Comparison of ENCODE assay signal across 19 mouse cellular contexts in genomic region chr8:94177716-94178390, GRCm38 (mm10). TPM values are rescaled to one million over a fixed set of nuclear protein-coding genes. Genes with fewer than 3 reads are reported as not detected.
A peak's percentile ranks its signal among the peaks of the same experiment; 100 is the strongest.
DNase-seq lines count a peak whose midpoint lies in the region; ATAC-seq and TF ChIP-seq lines count a peak whose summit lies in the region.
"Had no signal": no experiment of that assay in that cellular context is flagged by ENCODE, and none has a peak within 500 bp of the region (broad histone marks: within the 10 kb centered on the region; RNA-seq: fewer than 3 reads in every experiment).

No protein-coding gene starts in this region.

- H3K36me3 ChIP-seq in hindbrain, embryonic 13.5 days, result no peaks in the 10 kb centered on the region
- no peaks in the 10 kb centered on the region for H3K36me3 ChIP-seq in hindbrain, embryonic 12.5 days
- peaks cover 20% of the 10 kb centered on the region for H3K36me3 ChIP-seq in G1E (replicated peaks)
- H3K36me3 ChIP-seq in liver, embryonic 16.5 days (ENCODE audit: control insufficient read depth, insufficient read depth), result no peaks in the 10 kb centered on the region
- H3K36me3 ChIP-seq: embryonic facial prominence, embryonic 15.5 days; forebrain, embryonic 15.5 days had no signal

- TF ChIP-seq CTCF in G1E (IDR thresholded peaks at IDR 0.05; ENCODE audit: low read depth, low read length), result no peak

- 71% methylated on average over 7 of the region's 7 CpGs for WGBS in hindbrain, embryonic 13.5 days
- 67% methylated on average over 7 of the region's 7 CpGs for WGBS in hindbrain, embryonic 12.5 days
- 56% methylated on average over 7 of the region's 7 CpGs for WGBS in liver, embryonic 16.5 days (ENCODE audit: insufficient replicate concordance)

- peak; percentile 23 for DNase-seq in 416B (ENCODE audit: low read depth)
- DNase-seq in G1E (ENCODE audit: low spot score), result no peak
- DNase-seq in frontal cortex, postnatal 10 days (ENCODE audit: low spot score in 2 of 2), result no peak
- DNase-seq in urinary bladder, postnatal 14 days (ENCODE audit: low spot score), result no peak
- DNase-seq: adrenal gland, adult 2 months; cerebellum, adult 8-10 months; gastrocnemius, postnatal 10 days; kidney, adult 2 months; kidney, postnatal 4 days; right cerebral cortex, postnatal 14 days had no signal

- no peaks in the 10 kb centered on the region for H3K9me3 ChIP-seq in hindbrain, embryonic 13.5 days
- no peaks in the 10 kb centered on the region for H3K9me3 ChIP-seq in hindbrain, embryonic 12.5 days (replicated peaks)
- H3K9me3 ChIP-seq in G1E (replicated peaks), result no peaks in the 10 kb centered on the region
- H3K9me3 ChIP-seq in liver, embryonic 16.5 days (replicated peaks; ENCODE audit: control insufficient read depth, low read length), result no peaks in the 10 kb centered on the region
- H3K9me3 ChIP-seq: embryonic facial prominence, embryonic 15.5 days; forebrain, embryonic 15.5 days had no signal

- no peak overlapping the region for H3K27ac ChIP-seq in hindbrain, embryonic 13.5 days
- no peak overlapping the region for H3K27ac ChIP-seq in hindbrain, embryonic 12.5 days
- H3K27ac ChIP-seq in liver, embryonic 16.5 days (ENCODE audit: low read length), result peak overlapping the region; percentile 100
- H3K27ac ChIP-seq: embryonic facial prominence, embryonic 15.5 days; forebrain, embryonic 15.5 days had no signal

- no peak overlapping the region for H3K9ac ChIP-seq in hindbrain, embryonic 13.5 days
- no peak overlapping the region for H3K9ac ChIP-seq in hindbrain, embryonic 12.5 days
- H3K9ac ChIP-seq in liver, embryonic 16.5 days (ENCODE audit: low read depth, low read length), result peak overlapping the region; percentile 74
- H3K9ac ChIP-seq: embryonic facial prominence, embryonic 15.5 days had no signal

- peaks cover 98% of the 10 kb centered on the region for H3K27me3 ChIP-seq in hindbrain, embryonic 13.5 days
- H3K27me3 ChIP-seq in hindbrain, embryonic 12.5 days, result peaks cover 98% of the 10 kb centered on the region
- no peaks in the 10 kb centered on the region for H3K27me3 ChIP-seq in G1E (ENCODE audit: insufficient read depth, low read length)
- no peaks in the 10 kb centered on the region for H3K27me3 ChIP-seq in liver, embryonic 16.5 days (ENCODE audit: control insufficient read depth, insufficient read depth, low read depth, low read length)

- peaks cover 26% of the 10 kb centered on the region for H3K4me1 ChIP-seq in hindbrain, embryonic 13.5 days (replicated peaks)
- peaks cover 26% of the 10 kb centered on the region for H3K4me1 ChIP-seq in hindbrain, embryonic 12.5 days
- peaks cover 65% of the 10 kb centered on the region for H3K4me1 ChIP-seq in G1E (ENCODE audit: insufficient read depth, low read depth, low read length)
- peaks cover 51% of the 10 kb centered on the region for H3K4me1 ChIP-seq in liver, embryonic 16.5 days (ENCODE audit: control insufficient read depth, low read depth, low read length)

- H3K4me2 ChIP-seq in hindbrain, embryonic 13.5 days, result no peak overlapping the region
- no peak overlapping the region for H3K4me2 ChIP-seq in hindbrain, embryonic 12.5 days (replicated peaks)
- H3K4me2 ChIP-seq in liver, embryonic 16.5 days (ENCODE audit: low read depth, low read length), result peak overlapping the region; percentile 66

- ATAC-seq in hindbrain, embryonic 13.5 days (ENCODE audit: low FRiP score), result no peak
- ATAC-seq in hindbrain, embryonic 12.5 days (ENCODE audit: low FRiP score), result no peak
- no peak for ATAC-seq in G1E (ENCODE audit: extremely low read depth, insufficient number of reproducible peaks, low FRiP score, poor library complexity, severe bottlenecking)
- no peak for ATAC-seq in liver, embryonic 16.5 days (ENCODE audit: low read depth)

- 0 out of 2 replicates have a peak overlapping the region, but pooled peaks have one; percentile 45 for H3K4me3 ChIP-seq in hindbrain, embryonic 13.5 days
- no peak overlapping the region for H3K4me3 ChIP-seq in hindbrain, embryonic 12.5 days
- peak overlapping the region; percentile 78; the same call in 1 of the 2 replicates for H3K4me3 ChIP-seq in G1E (ENCODE audit: low read depth, low read length)
- H3K4me3 ChIP-seq in liver, embryonic 16.5 days (ENCODE audit: low read depth, low read length), result peak overlapping the region; percentile 75

RNA-seq across cellular contexts. Expression of gene Mt1, which starts 1.0 kb away (rescaled TPM):
- polyA plus RNA-seq in hindbrain, embryonic 13.5 days (2015; fragmentation: Nextera tagmentation; extraction: Ambion mirVana), result 35.8 and 38.6 TPM in 2 replicates
- 34.0 and 47.3 TPM in 2 replicates for polyA plus RNA-seq in hindbrain, embryonic 12.5 days (2016; fragmentation: Nextera tagmentation; extraction: Ambion mirVana)
- 1,659 and 2,059 TPM in 2 replicates for total RNA-seq in G1E (2014; fragmentation: Nextera tagmentation)
- 5,034 and 5,354 TPM in 2 replicates for total RNA-seq in G1E (2017)
- polyA plus RNA-seq in G1E (2012), result 1,198 and 3,016 TPM in 2 replicates
- 6,330 and 6,428 TPM in 2 replicates for polyA plus RNA-seq in liver, embryonic 16.5 days (2015; fragmentation: Nextera tagmentation; extraction: Ambion mirVana)

RNA-seq across cellular contexts. Expression of gene Mt2, which starts 5.4 kb away (rescaled TPM):
- 9.5 and 9.6 TPM in 2 replicates for polyA plus RNA-seq in hindbrain, embryonic 13.5 days (2015; fragmentation: Nextera tagmentation; extraction: Ambion mirVana)
- polyA plus RNA-seq in hindbrain, embryonic 12.5 days (2016; fragmentation: Nextera tagmentation; extraction: Ambion mirVana), result 13.2 TPM in 2 replicates
- total RNA-seq in G1E (2014; fragmentation: Nextera tagmentation), result 541 and 661 TPM in 2 replicates
- 2,059 and 2,753 TPM in 2 replicates for total RNA-seq in G1E (2017)
- 6,726 and 9,419 TPM in 2 replicates for polyA plus RNA-seq in G1E (2012)
- 1,547 and 1,681 TPM in 2 replicates for polyA plus RNA-seq in liver, embryonic 16.5 days (2015; fragmentation: Nextera tagmentation; extraction: Ambion mirVana)
- total RNA-seq: neutrophil, adult 5-6 weeks had no signal

RNA-seq across cellular contexts. Expression of gene Mt3, which starts 25.4 kb away (rescaled TPM):
- 119 and 130 TPM in 2 replicates for polyA plus RNA-seq in hindbrain, embryonic 13.5 days (2015; fragmentation: Nextera tagmentation; extraction: Ambion mirVana)
- polyA plus RNA-seq in hindbrain, embryonic 12.5 days (2016; fragmentation: Nextera tagmentation; extraction: Ambion mirVana), result 18.5 and 33.1 TPM in 2 replicates
- total RNA-seq in G1E (2014; fragmentation: Nextera tagmentation), result not detected in 2 replicates
- total RNA-seq in G1E (2017), result not detected in 2 replicates
- polyA plus RNA-seq in G1E (2012), result not detected in 2 replicates
- 0.18 and 0.19 TPM in 2 replicates for polyA plus RNA-seq in liver, embryonic 16.5 days (2015; fragmentation: Nextera tagmentation; extraction: Ambion mirVana)
- total RNA-seq: hematopoietic stem cell, adult 5-6 weeks; neutrophil, adult 5-6 weeks had no signal

RNA-seq across cellular contexts. Expression of gene Nup93, which starts 36.5 kb away (rescaled TPM):
- polyA plus RNA-seq in hindbrain, embryonic 13.5 days (2015; fragmentation: Nextera tagmentation; extraction: Ambion mirVana), result 66.5 and 68.0 TPM in 2 replicates
- 80.4 and 85.1 TPM in 2 replicates for polyA plus RNA-seq in hindbrain, embryonic 12.5 days (2016; fragmentation: Nextera tagmentation; extraction: Ambion mirVana)
- total RNA-seq in G1E (2014; fragmentation: Nextera tagmentation), result 37.7 and 39.9 TPM in 2 replicates
- 40.8 and 42.5 TPM in 2 replicates for total RNA-seq in G1E (2017)
- polyA plus RNA-seq in G1E (2012), result 5.6 and 6.0 TPM in 2 replicates
- 34.0 and 37.7 TPM in 2 replicates for polyA plus RNA-seq in liver, embryonic 16.5 days (2015; fragmentation: Nextera tagmentation; extraction: Ambion mirVana)

RNA-seq across cellular contexts. Expression of gene Mt4, which starts 40.9 kb away (rescaled TPM):
- not detected in 2 replicates for polyA plus RNA-seq in hindbrain, embryonic 13.5 days (2015; fragmentation: Nextera tagmentation; extraction: Ambion mirVana)
- not detected in 2 replicates for polyA plus RNA-seq in hindbrain, embryonic 12.5 days (2016; fragmentation: Nextera tagmentation; extraction: Ambion mirVana)
- total RNA-seq in G1E (2014; fragmentation: Nextera tagmentation) (not detected in 2 replicates), G1E (2017) (not detected in 2 replicates)
- not detected in 2 replicates for polyA plus RNA-seq in G1E (2012)
- polyA plus RNA-seq in liver, embryonic 16.5 days (2015; fragmentation: Nextera tagmentation; extraction: Ambion mirVana), result 0.27 and 0.67 TPM in 2 replicates
- total RNA-seq: adrenal gland, adult 2 months; gastrocnemius, postnatal 10 days; hematopoietic stem cell, adult 5-6 weeks; left cerebral cortex, adult 2 months; neutrophil, adult 5-6 weeks had no signal
- polyA plus RNA-seq: adrenal gland, adult 2 months; forebrain, embryonic 15.5 days; kidney, adult 2 months; limb, embryonic 14.5 days had no signal

Comparison
In these comparisons a context has a peak if more than half of its experiments do, and no peak if none do; other contexts are left out.
1. RNA of gene Mt1, which starts 1.0 kb away (polyA plus RNA-seq): 6,330 to 6,428 TPM in liver, embryonic 16.5 days and 1,198 to 3,016 TPM in G1E; 34.0 to 47.3 TPM in hindbrain, embryonic 12.5 days and 35.8 to 38.6 TPM in hindbrain, embryonic 13.5 days; every median in the first group is over 10 times any median in the second.
2. RNA of gene Mt2, which starts 5.4 kb away (polyA plus RNA-seq): 6,726 to 9,419 TPM in G1E and 1,547 to 1,681 TPM in liver, embryonic 16.5 days; 13.2 TPM in hindbrain, embryonic 12.5 days and 9.5 to 9.6 TPM in hindbrain, embryonic 13.5 days; every median in the first group is over 100 times any median in the second.
3. RNA of gene Mt3, which starts 25.4 kb away (polyA plus RNA-seq): 119 to 130 TPM in hindbrain, embryonic 13.5 days and 18.5 to 33.1 TPM in hindbrain, embryonic 12.5 days; 0.18 to 0.19 TPM in liver, embryonic 16.5 days and not detected in G1E; every median in the first group is over 10 times any median in the second.